Mouse (Mus musculus) right cerebral cortex, postnatal 10 days (tissue): ENCODE measurements around the gene Ccr1l1.

Experiments
- DNase-seq, 2 experiments: peaks; one replicate each; pipeline ENCODE4 v3.0.0; 2021; ENCODE audit warnings: low spot score in 2 of 2

Ccr1l1 gene

DNA sequence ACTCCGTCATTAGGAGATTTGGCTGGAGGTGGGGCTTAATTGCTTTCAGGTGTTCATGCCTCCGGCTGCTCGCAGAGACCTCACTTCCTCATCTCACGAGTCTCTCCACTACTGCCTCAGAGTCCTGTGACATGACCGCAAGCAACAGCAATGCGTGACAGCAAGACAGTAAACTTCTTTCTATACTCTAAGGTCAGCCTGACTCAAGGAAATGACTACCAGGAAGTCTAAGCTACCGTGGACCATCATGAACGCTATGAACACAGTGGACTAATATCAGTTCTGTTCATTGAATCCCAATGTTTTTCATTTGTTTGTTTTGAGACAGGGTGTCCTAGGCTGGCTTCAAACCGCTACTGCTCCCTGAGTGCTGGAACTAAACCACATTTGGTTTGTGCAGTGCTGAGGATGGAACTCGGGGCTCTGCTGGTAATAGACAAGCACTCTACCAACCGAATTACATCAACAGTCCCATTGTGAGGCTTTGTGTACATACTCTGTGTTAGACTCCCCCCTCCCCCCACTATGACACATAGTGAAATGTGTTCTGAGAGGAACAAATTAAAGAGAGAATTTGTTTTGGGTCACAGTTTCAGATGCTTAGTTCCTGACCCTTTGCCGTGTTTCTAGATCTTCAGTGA lies 50.0 kb downstream of the Ccr1l1 start:
- peak in 1 of 2 experiments; percentile 25 for DNase-seq

- peak in 1 of 2 experiments; percentile 23 for DNase-seq
Observed at GRCm38 (mm10) chr9:123927281-123927960, 50.8 kb downstream of the Ccr1l1 start.
